14 mouse cellular contexts compared by ENCODE assay signal in genomic region chr2:145223646-145224045, GRCm38 (mm10).
"Had no signal": no experiment of that assay in that cellular context is flagged by ENCODE, and none has a peak within 500 bp of the region (broad histone marks: within the 10 kb centered on the region; RNA-seq: fewer than 3 reads in every experiment).

No protein-coding gene starts in this region.

- DNase-seq: lung, adult 18-20 months; lung, embryonic 14.5 days; lung, postnatal 10 days; lung, postnatal 4 days; right cerebral cortex, postnatal 25 days; right cerebral cortex, postnatal 4 days; spleen, adult 18-20 months; thymus, adult 18-20 months; thymus, postnatal 14 days; thymus, postnatal 36 days had no signal

- H3K4me2 ChIP-seq: lung, embryonic 14.5 days; midbrain, embryonic 12.5 days; midbrain, embryonic 15.5 days; neural tube, embryonic 12.5 days had no signal

- H3K36me3 ChIP-seq: midbrain, embryonic 10.5 days; midbrain, embryonic 12.5 days; midbrain, embryonic 15.5 days; neural tube, embryonic 12.5 days had no signal

- H3K27me3 ChIP-seq: midbrain, embryonic 12.5 days; midbrain, embryonic 15.5 days; neural tube, embryonic 12.5 days had no signal

- H3K9ac ChIP-seq: lung, embryonic 14.5 days; midbrain, embryonic 12.5 days; midbrain, embryonic 15.5 days; neural tube, embryonic 12.5 days had no signal

- H3K9me3 ChIP-seq: midbrain, embryonic 10.5 days; midbrain, embryonic 12.5 days; midbrain, embryonic 15.5 days; neural tube, embryonic 12.5 days had no signal

- ATAC-seq: midbrain, embryonic 15.5 days had no signal

- H3K4me3 ChIP-seq: midbrain, embryonic 10.5 days; midbrain, embryonic 12.5 days; midbrain, embryonic 15.5 days; neural tube, embryonic 12.5 days had no signal

- H3K27ac ChIP-seq: midbrain, embryonic 10.5 days; midbrain, embryonic 12.5 days; midbrain, embryonic 15.5 days; neural tube, embryonic 12.5 days had no signal

- H3K4me1 ChIP-seq: midbrain, embryonic 12.5 days; midbrain, embryonic 15.5 days had no signal
